Comparison of ENCODE assay signal across 9 mouse cellular contexts in genomic region chr17:5642918-5643721, GRCm38 (mm10).
A peak's percentile ranks its signal among the peaks of the same experiment; 100 is the strongest.
DNase-seq lines count a peak whose midpoint lies in the region; ATAC-seq lines count a peak whose summit lies in the region.
"Had no signal": no experiment of that assay in that cellular context is flagged by ENCODE, and none has a peak within 500 bp of the region (broad histone marks: within the 10 kb centered on the region; RNA-seq: fewer than 3 reads in every experiment).

No protein-coding gene starts in this region.

- 63% methylated on average over 15 of the region's 15 CpGs for WGBS in hindbrain, embryonic 16.5 days
- whole genome bisulfite sequencing in hindbrain, embryonic 13.5 days = 82% methylated on average over 15 of the region's 15 CpGs

- H3K9ac ChIP-seq in hindbrain, embryonic 16.5 days (ENCODE audit: low read depth, low read length) = no peak overlapping the region
- no peak overlapping the region for H3K9ac ChIP-seq in hindbrain, embryonic 13.5 days
- H3K9ac ChIP-seq: heart, embryonic 12.5 days had no signal

- H3K27me3 ChIP-seq in hindbrain, embryonic 16.5 days (replicated peaks; ENCODE audit: control insufficient read depth, insufficient read depth, low read length) = no peaks in the 10 kb centered on the region
- H3K27me3 ChIP-seq in hindbrain, embryonic 13.5 days = 0 out of 2 replicates have a peak, but pooled peaks cover 3% of the 10 kb centered on the region

- H3K4me2 ChIP-seq in hindbrain, embryonic 16.5 days (ENCODE audit: low read length) = no peak overlapping the region
- no peak overlapping the region for H3K4me2 ChIP-seq in hindbrain, embryonic 13.5 days
- H3K4me2 ChIP-seq: heart, embryonic 12.5 days had no signal

- H3K27ac ChIP-seq in hindbrain, embryonic 16.5 days (ENCODE audit: low read depth, low read length) = peak overlapping the region; percentile 36; the same call in 1 of the 2 replicates
- no peak overlapping the region for H3K27ac ChIP-seq in hindbrain, embryonic 13.5 days

- peak; percentile 42 to 69 for DNase-seq in frontal cortex, postnatal 10 days (ENCODE audit: low spot score in 2 of 2)
- DNase-seq in left cerebral cortex, adult 18-20 months (ENCODE audit: low spot score in 2 of 2) = peak; percentile 81 to 90
- peak; percentile 93 for DNase-seq in right cerebral cortex, adult 18-20 months
- no peak for DNase-seq in T-cell, adult 2 months (ENCODE audit: low spot score)
- no peak for DNase-seq in adrenal gland, postnatal 36 days
- no peak for DNase-seq in thymus, postnatal 0 days (ENCODE audit: low spot score)

- H3K9me3 ChIP-seq in hindbrain, embryonic 16.5 days (ENCODE audit: control insufficient read depth, low read length) = no peaks in the 10 kb centered on the region
- H3K9me3 ChIP-seq in hindbrain, embryonic 13.5 days = no peaks in the 10 kb centered on the region
- H3K9me3 ChIP-seq: heart, embryonic 12.5 days had no signal

- no peaks in the 10 kb centered on the region; the same call in 1 of the 2 replicates for H3K4me1 ChIP-seq in hindbrain, embryonic 16.5 days (ENCODE audit: control insufficient read depth, insufficient read depth, low read depth, low read length)
- peaks cover 7% of the 10 kb centered on the region for H3K4me1 ChIP-seq in hindbrain, embryonic 13.5 days (replicated peaks)
- H3K4me1 ChIP-seq: heart, embryonic 12.5 days had no signal

- no peak overlapping the region for H3K4me3 ChIP-seq in hindbrain, embryonic 16.5 days (ENCODE audit: low read length)
- H3K4me3 ChIP-seq in hindbrain, embryonic 13.5 days = no peak overlapping the region
- H3K4me3 ChIP-seq: heart, embryonic 12.5 days had no signal

- no peaks in the 10 kb centered on the region for H3K36me3 ChIP-seq in hindbrain, embryonic 16.5 days (ENCODE audit: control insufficient read depth, insufficient read depth, low read length)
- H3K36me3 ChIP-seq in hindbrain, embryonic 13.5 days = no peaks in the 10 kb centered on the region
- H3K36me3 ChIP-seq: heart, embryonic 12.5 days had no signal

- ATAC-seq in hindbrain, embryonic 16.5 days = peak; percentile 75
- no peak for ATAC-seq in hindbrain, embryonic 13.5 days (ENCODE audit: low FRiP score)

Comparison
In these comparisons a context has a peak if more than half of its experiments do, and no peak if none do; other contexts are left out.
1. DNase-seq: peak in frontal cortex, postnatal 10 days (2 of 2), left cerebral cortex, adult 18-20 months (2 of 2) and right cerebral cortex, adult 18-20 months (single experiment); none in T-cell, adult 2 months (single experiment), adrenal gland, postnatal 36 days (0 of 2) and thymus, postnatal 0 days (single experiment).